Mouse (Mus musculus) myocyte (in vitro differentiated cells): ENCODE measurements around the gene Gm14137.

Experiments used
- CEBPB ChIP-seq: IDR thresholded peaks from 2 replicates; pipeline ENCODE4 v1.6.1; 2011; ENCODE audit warnings: mild to moderate bottlenecking, moderate library complexity; ENCODE audit not compliant: poor library complexity, insufficient read depth, severe bottlenecking
- E2F4 ChIP-seq: IDR thresholded peaks from one replicate; pipeline ENCODE4 v1.6.1; 2011; ENCODE audit warnings: mild to moderate bottlenecking, control low read depth, moderate library complexity; ENCODE audit not compliant: insufficient read depth
- MAX ChIP-seq: IDR thresholded peaks from one replicate; pipeline ENCODE4 v1.6.1; 2011; ENCODE audit warnings: low read depth, mild to moderate bottlenecking, control low read depth
- MYOD1 ChIP-seq, 3 experiments: IDR thresholded peaks; one replicate each; pipeline ENCODE4 v1.6.1; 2011; ENCODE audit warnings: control low read depth in 2 of 3, low read depth in 2 of 3, mild to moderate bottlenecking in 2 of 3, moderate library complexity in 1 of 3; ENCODE audit not compliant: insufficient read length in 2 of 3, control insufficient read depth in 1 of 3
- MYOG ChIP-seq, 3 experiments: IDR thresholded peaks; one replicate each; pipeline ENCODE4 v1.6.1; 2011; ENCODE audit warnings: control low read depth in 2 of 3, low read depth in 2 of 3, mild to moderate bottlenecking in 2 of 3; ENCODE audit not compliant: insufficient read length in 2 of 3, control insufficient read depth in 1 of 3, insufficient read depth in 1 of 3
- POLR2A ChIP-seq: IDR thresholded peaks from one replicate; pipeline ENCODE4 v1.6.1; 2011; ENCODE audit warnings: low read depth, mild to moderate bottlenecking, control low read depth, moderate library complexity; ENCODE audit not compliant: insufficient read length
- POLR2AphosphoS2 ChIP-seq: IDR thresholded peaks from one replicate; pipeline ENCODE4 v1.6.1; 2011; ENCODE audit warnings: low read depth, control low read depth; ENCODE audit not compliant: insufficient read length
- REST ChIP-seq: IDR thresholded peaks from one replicate; pipeline ENCODE4 v1.6.1; 2011; ENCODE audit warnings: mild to moderate bottlenecking, control low read depth, moderate library complexity; ENCODE audit not compliant: insufficient read depth, insufficient read length
- SRF ChIP-seq: IDR thresholded peaks from one replicate; pipeline ENCODE4 v1.6.1; 2011; ENCODE audit warnings: low read depth; ENCODE audit not compliant: control insufficient read depth, insufficient read length
- TCF12 ChIP-seq: IDR thresholded peaks from one replicate; pipeline ENCODE4 v1.6.1; 2011; ENCODE audit warnings: mild to moderate bottlenecking, control low read depth; ENCODE audit not compliant: poor library complexity, insufficient read depth, severe bottlenecking
- USF1 ChIP-seq: IDR thresholded peaks from one replicate; pipeline ENCODE4 v1.6.1; 2011; ENCODE audit warnings: low read depth, mild to moderate bottlenecking, control low read depth, moderate library complexity

DNA sequence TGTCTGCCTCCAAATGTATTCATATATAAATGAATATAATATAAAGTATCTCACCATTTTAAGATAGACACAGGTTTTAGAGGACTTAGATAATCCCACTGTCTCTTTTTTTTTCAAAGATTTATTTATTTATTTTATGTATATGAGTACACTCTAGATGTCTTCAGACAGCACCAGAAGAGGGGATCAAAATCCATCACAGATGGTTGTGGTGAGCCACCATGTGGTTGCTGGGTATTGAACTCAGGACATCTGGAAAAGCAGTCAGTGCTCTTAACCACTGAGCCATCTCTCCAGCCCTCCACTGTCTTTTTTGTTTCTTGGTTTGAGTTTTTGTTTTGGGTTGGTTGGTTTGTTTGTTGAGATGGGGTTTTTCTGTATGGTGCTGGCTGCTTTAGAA lies 16.5 kb upstream of the Gm14137 start:
- TF ChIP-seq POLR2A = no peak
- no peak for TF ChIP-seq SRF
- no peak for TF ChIP-seq MAX
- TF ChIP-seq MYOD1 (IDR thresholded peaks at IDR 0.05; ENCODE audit: control insufficient read depth in 1 of 3, insufficient read length in 2 of 3, low read depth in 2 of 3) = no peak
- TF ChIP-seq POLR2AphosphoS2 = no peak
- TF ChIP-seq E2F4 = no peak
- TF ChIP-seq CEBPB = no peak
- TF ChIP-seq MYOG (IDR thresholded peaks at IDR 0.05; ENCODE audit: control insufficient read depth in 1 of 3, insufficient read depth in 1 of 3, insufficient read length in 2 of 3, low read depth in 2 of 3) = no peak
- TF ChIP-seq TCF12 = no peak
- no peak for TF ChIP-seq USF1
- no peak for TF ChIP-seq REST
